Mouse (Mus musculus) embryonic facial prominence, embryonic 14.5 days (tissue): Measurements from ENCODE around the gene Akap2. TPM values are rescaled to one million over a fixed set of nuclear protein-coding genes. Genes with fewer than 3 reads are reported as not detected.
A peak's percentile ranks its signal among the peaks of the same experiment; 100 is the strongest.

Experiments
- ATAC-seq: fragments of 200-750 bp; cut with Nextera tagmentation; 2 replicates; pipeline ENCODE4 v1.8.0; 2017; ENCODE audit warnings: low read depth, moderate number of reproducible peaks, moderate TSS enrichment
- DNase-seq: peaks from one replicate; pipeline ENCODE4 v3.0.0-alpha.2; 2015; ENCODE audit warnings: low spot score
- H3K27ac ChIP-seq: fragments of 300-500 bp; sonication (generic); replicated peaks from 2 replicates; pipeline ENCODE4 v1.5.1; 2014; ENCODE audit warnings: low read depth, mild to moderate bottlenecking, low read length, moderate library complexity
- H3K27me3 ChIP-seq: fragments of 300-500 bp; sonication (generic); replicated peaks from 2 replicates; pipeline ENCODE4 v1.6.1; 2014; ENCODE audit warnings: low read length; ENCODE audit not compliant: control insufficient read depth, insufficient read depth
- H3K36me3 ChIP-seq: fragments of 300-500 bp; sonication (generic); 2 replicates; pipeline ENCODE4 v1.6.1; 2014; ENCODE audit warnings: low read length, mixed read lengths; ENCODE audit not compliant: control insufficient read depth, insufficient read depth
- H3K4me1 ChIP-seq: fragments of 300-500 bp; sonication (generic); 2 replicates; pipeline ENCODE4 v1.6.1; 2014; ENCODE audit warnings: antibody characterized with exemption, low read length; ENCODE audit not compliant: control insufficient read depth, insufficient read depth
- H3K4me2 ChIP-seq: fragments of 300-500 bp; sonication (generic); 2 replicates; pipeline ENCODE4 v1.6.1; 2014; ENCODE audit warnings: low read depth, mild to moderate bottlenecking, low read length, moderate library complexity, mixed read lengths
- H3K4me3 ChIP-seq: fragments of 300-500 bp; sonication (generic); 2 replicates; pipeline ENCODE4 v1.5.1; 2014; ENCODE audit warnings: low read depth, mild to moderate bottlenecking, low read length
- H3K9ac ChIP-seq: fragments of 300-500 bp; sonication (generic); 2 replicates; pipeline ENCODE4 v1.6.1; 2014; ENCODE audit warnings: low read depth, mild to moderate bottlenecking, low read length, moderate library complexity, mixed read lengths
- H3K9me3 ChIP-seq: fragments of 300-500 bp; sonication (generic); 2 replicates; pipeline ENCODE4 v1.6.1; 2016; ENCODE audit warnings: low read length; ENCODE audit not compliant: control insufficient read depth
- WGBS: fragments of 180-500 bp; shearing (Covaris S2); extraction: QIAGEN DNeasy Blood & Tissue Kit; methylation state at CpG from one replicate; pipeline ENCODE4 v1.1.7; 2014; 5-methylcytosine and 5-hydroxymethylcytosine counted together
- polyA plus RNA-seq: library from polyadenylated mRNA; unstranded; fragments of >200 nt; fragmentation: Nextera tagmentation; extraction: Ambion mirVana; gene quantifications from 2 replicates; pipeline ENCODE4 v1.2.1, GENCODE M21; 2014

Gene Akap2
- polyA plus RNA-seq, 1 experiment from 2014 or later, result 24.9 TPM

GRCm38 (mm10) chr4:57751566-57751965 is 34.1 kb downstream of the Akap2 start:
- no peak for ATAC-seq
- H3K4me3 ChIP-seq, result no peak overlapping the region
- H3K9me3 ChIP-seq, result no peaks in the 10 kb centered on the region
- H3K4me1 ChIP-seq, result no peaks in the 10 kb centered on the region
- H3K36me3 ChIP-seq, result no peaks in the 10 kb centered on the region
- no peaks in the 10 kb centered on the region for H3K27me3 ChIP-seq
- H3K27ac ChIP-seq, result no peak overlapping the region
- no peak for DNase-seq
- WGBS, result 92% methylated on average over 11 of the region's 11 CpGs
- H3K4me2 ChIP-seq, result no peak overlapping the region
- H3K9ac ChIP-seq, result no peak overlapping the region

- H3K4me2 ChIP-seq, result no peak overlapping the region
- WGBS, result 93% methylated on average over 11 of the region's 11 CpGs
- H3K4me3 ChIP-seq, result no peak overlapping the region
- H3K36me3 ChIP-seq, result no peaks in the 10 kb centered on the region
- ATAC-seq (no peak), DNase-seq (no peak)
- no peaks in the 10 kb centered on the region for H3K27me3 ChIP-seq
- H3K4me1 ChIP-seq, result peaks cover 4% of the 10 kb centered on the region; the same call in 1 of the 2 replicates
- H3K9me3 ChIP-seq, result no peaks in the 10 kb centered on the region
- H3K27ac ChIP-seq, result no peak overlapping the region
- no peak overlapping the region for H3K9ac ChIP-seq
Observed at GRCm38 (mm10) chr4:57755085-57755484, 37.6 kb downstream of the Akap2 start.

GRCm38 (mm10) chr4:57757997-57758396 is 40.5 kb downstream of the Akap2 start:
- no peak for ATAC-seq
- Histone ChIP-seq H3K4me3 (no peak overlapping the region), H3K27me3 (no peaks in the 10 kb centered on the region), H3K36me3 (no peaks in the 10 kb centered on the region), H3K4me2 (no peak overlapping the region), H3K4me1 (peaks cover 4% of the 10 kb centered on the region; the same call in 1 of the 2 replicates), H3K9me3 (no peaks in the 10 kb centered on the region), H3K27ac (no peak overlapping the region; the same call in 1 of the 2 replicates), H3K9ac (no peak overlapping the region)
- WGBS, result 31% methylated on average over 11 of the region's 11 CpGs
- DNase-seq, result peak; percentile 48

GRCm38 (mm10) chr4:57762424-57762823 is 45.0 kb downstream of the Akap2 start:
- ATAC-seq, result no peak
- Histone ChIP-seq H3K27me3 (no peaks in the 10 kb centered on the region), H3K4me3 (no peak overlapping the region), H3K9me3 (no peaks in the 10 kb centered on the region), H3K36me3 (no peaks in the 10 kb centered on the region), H3K4me1 (peaks cover 17% of the 10 kb centered on the region), H3K4me2 (no peak overlapping the region), H3K9ac (no peak overlapping the region), H3K27ac (no peak overlapping the region)
- WGBS, result 58% methylated on average over 7 of the region's 7 CpGs
- DNase-seq, result no peak

- Histone ChIP-seq H3K27ac (peak overlapping the region; percentile 70), H3K4me1 (peaks cover 17% of the 10 kb centered on the region), H3K9ac (no peak overlapping the region), H3K4me2 (no peak overlapping the region), H3K36me3 (no peaks in the 10 kb centered on the region), H3K9me3 (no peaks in the 10 kb centered on the region), H3K27me3 (no peaks in the 10 kb centered on the region), H3K4me3 (no peak overlapping the region)
- DNase-seq, result peak; percentile 96
- ATAC-seq, result peak; percentile 74
- WGBS, result 12% methylated on average over 1 of the region's 1 CpGs
Observed at GRCm38 (mm10) chr4:57764392-57764791, 46.9 kb downstream of the Akap2 start.

GRCm38 (mm10) chr4:57764926-57765325 is 47.5 kb downstream of the Akap2 start:
- Histone ChIP-seq H3K27me3 (no peaks in the 10 kb centered on the region), H3K9ac (no peak overlapping the region), H3K4me1 (peaks cover 17% of the 10 kb centered on the region), H3K9me3 (no peaks in the 10 kb centered on the region), H3K36me3 (no peaks in the 10 kb centered on the region), H3K27ac (peak overlapping the region; percentile 70), H3K4me2 (no peak overlapping the region), H3K4me3 (no peak overlapping the region)
- DNase-seq (no peak), ATAC-seq (no peak)
- WGBS, result 78% methylated on average over 1 of the region's 1 CpGs

GRCm38 (mm10) chr4:57765806-57766205 is 48.3 kb downstream of the Akap2 start:
- no peaks in the 10 kb centered on the region for H3K27me3 ChIP-seq
- no peaks in the 10 kb centered on the region for H3K36me3 ChIP-seq
- no peak overlapping the region for H3K9ac ChIP-seq
- no peak overlapping the region for H3K4me3 ChIP-seq
- WGBS, result 28% methylated on average over 4 of the region's 4 CpGs
- H3K9me3 ChIP-seq, result no peaks in the 10 kb centered on the region
- DNase-seq (no peak), ATAC-seq (no peak)
- H3K4me2 ChIP-seq, result no peak overlapping the region
- peaks cover 17% of the 10 kb centered on the region for H3K4me1 ChIP-seq
- no peak overlapping the region for H3K27ac ChIP-seq

- 80% methylated on average over 3 of the region's 3 CpGs for WGBS
- no peak overlapping the region for H3K4me3 ChIP-seq
Observed at GRCm38 (mm10) chr4:57769007-57769406, 51.5 kb downstream of the Akap2 start.

GRCm38 (mm10) chr4:57770185-57770823 is 52.8 kb downstream of the Akap2 start:
- no peak for ATAC-seq
- no peak overlapping the region for H3K4me2 ChIP-seq

More at GRCm38 (mm10) chr4:57769007-57769406, 51.5 kb downstream of the Akap2 start:
- H3K4me2 ChIP-seq, result no peak overlapping the region
- ATAC-seq, result no peak
- DNase-seq, result no peak
- H3K9ac ChIP-seq, result no peak overlapping the region
- H3K9me3 ChIP-seq, result no peaks in the 10 kb centered on the region
- H3K27ac ChIP-seq, result no peak overlapping the region
- no peaks in the 10 kb centered on the region for H3K36me3 ChIP-seq
- no peaks in the 10 kb centered on the region for H3K27me3 ChIP-seq
- H3K4me1 ChIP-seq, result peaks cover 17% of the 10 kb centered on the region

More at GRCm38 (mm10) chr4:57770185-57770823, 52.8 kb downstream of the Akap2 start:
- H3K36me3 ChIP-seq, result no peaks in the 10 kb centered on the region
- H3K27me3 ChIP-seq, result no peaks in the 10 kb centered on the region
- no peak overlapping the region for H3K9ac ChIP-seq
- H3K27ac ChIP-seq, result no peak overlapping the region
- no peaks in the 10 kb centered on the region for H3K9me3 ChIP-seq
- 71% methylated on average over 4 of the region's 4 CpGs for WGBS
- no peak for DNase-seq
- peaks cover 9% of the 10 kb centered on the region for H3K4me1 ChIP-seq
- no peak overlapping the region for H3K4me3 ChIP-seq
